Comparison of ENCODE assay signal across 16 mouse cellular contexts in the genomic region with DNA sequence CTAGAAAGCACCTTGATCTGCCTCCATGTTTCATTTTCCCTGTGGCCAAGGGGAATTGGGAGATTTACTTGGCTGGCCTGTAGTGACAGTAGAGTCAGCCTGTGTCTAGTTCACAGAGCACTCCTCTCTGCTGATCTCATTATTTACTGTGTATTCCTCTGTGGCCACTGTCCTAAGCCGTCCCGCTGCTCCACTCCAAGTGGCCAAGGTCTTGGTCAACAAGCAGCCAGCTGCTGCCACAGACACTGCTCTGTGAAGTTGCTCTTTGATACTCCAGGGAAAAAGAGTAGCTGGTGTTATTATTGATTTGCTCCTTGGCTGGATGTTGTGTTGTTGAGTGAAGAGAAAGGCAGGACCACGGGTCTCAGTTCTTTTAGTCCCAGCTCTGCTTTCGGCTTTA.
"Had no signal": no experiment of that assay in that cellular context is flagged by ENCODE, and none has a peak within 500 bp of the region (broad histone marks: within the 10 kb centered on the region; RNA-seq: fewer than 3 reads in every experiment).

No protein-coding gene starts in this region.

- H3K27ac ChIP-seq: liver, embryonic 15.5 days; macrophage; midbrain, embryonic 13.5 days; midbrain, embryonic 15.5 days; neural tube, embryonic 12.5 days; stomach, embryonic 15.5 days; stomach, postnatal 0 days had no signal

- DNase-seq: liver, postnatal 0 days; lung, adult 2 months; lung, postnatal 14 days; lung, postnatal 36 days; right cerebral cortex, postnatal 14 days; thymus, adult 2 months; thymus, postnatal 25 days; thymus, postnatal 4 days had no signal

- H3K36me3 ChIP-seq: liver, embryonic 15.5 days; midbrain, embryonic 13.5 days; midbrain, embryonic 15.5 days; neural tube, embryonic 12.5 days; stomach, embryonic 15.5 days had no signal

- H3K27me3 ChIP-seq: liver, embryonic 15.5 days; megakaryocyte, embryonic 14.5 days; midbrain, embryonic 13.5 days; midbrain, embryonic 15.5 days; neural tube, embryonic 12.5 days; stomach, embryonic 15.5 days had no signal

- H3K4me3 ChIP-seq: liver, embryonic 15.5 days; megakaryocyte, embryonic 14.5 days; midbrain, embryonic 13.5 days; midbrain, embryonic 15.5 days; neural tube, embryonic 12.5 days; stomach, embryonic 15.5 days had no signal

- H3K9ac ChIP-seq: liver, embryonic 15.5 days; liver, postnatal 0 days; midbrain, embryonic 13.5 days; midbrain, embryonic 15.5 days; neural tube, embryonic 12.5 days; stomach, embryonic 15.5 days had no signal

- ATAC-seq: liver, postnatal 0 days; midbrain, embryonic 13.5 days; midbrain, embryonic 15.5 days had no signal

- H3K9me3 ChIP-seq: liver, embryonic 15.5 days; midbrain, embryonic 13.5 days; midbrain, embryonic 15.5 days; neural tube, embryonic 12.5 days; stomach, embryonic 15.5 days had no signal

- H3K4me1 ChIP-seq: liver, embryonic 15.5 days; megakaryocyte, embryonic 14.5 days; midbrain, embryonic 13.5 days; midbrain, embryonic 15.5 days; stomach, embryonic 15.5 days had no signal

- H3K4me2 ChIP-seq: liver, embryonic 15.5 days; midbrain, embryonic 13.5 days; midbrain, embryonic 15.5 days; neural tube, embryonic 12.5 days; stomach, embryonic 15.5 days had no signal
